Mouse (Mus musculus) left cerebral cortex, postnatal 36 days (tissue): Measurements from ENCODE around the gene Papss2. TPM values are rescaled to one million over a fixed set of nuclear protein-coding genes. Genes with fewer than 3 reads are reported as not detected.

Experiments
- DNase-seq, 2 experiments: peaks; one replicate each; pipeline ENCODE4 v3.0.0; 2021 to 2022; ENCODE audit warnings: low spot score in 2 of 2, mixed read lengths in 1 of 2
- intact Hi-C: fragments of 180-260 bp; cut with DNase I; formaldehyde crosslinking; loops from one replicate; pipeline ENCODE4 v1.15.1; 2025
- total RNA-seq, 2 experiments: library from RNA; stranded (reverse); gene quantifications; 2 replicates each; pipeline ENCODE4 v1.2.3; 2021

Papss2 gene
- total RNA-seq, 2 experiments from 2014 or later = 7.7 to 8.0 TPM

GRCm38 (mm10) chr19:32595131-32595505 is 472 bp upstream of the Papss2 start:
- intact Hi-C loops = no loop called here
- DNase-seq = no peak

- intact Hi-C loops = no loop called here
- no peak for DNase-seq
These were observed 3.4 kb downstream of the Papss2 start for GRCm38 (mm10) chr19:32599006-32599405.

GRCm38 (mm10) chr19:32599436-32599835 is 3.8 kb downstream of the Papss2 start:
- DNase-seq = no peak
- intact Hi-C loops = no loop called here

- no peak for DNase-seq
- intact Hi-C loops = no loop called here
These were observed 5.6 kb downstream of the Papss2 start for GRCm38 (mm10) chr19:32601033-32601770.

- intact Hi-C loops = no loop called here
- DNase-seq = no peak
These were observed 7.9 kb downstream of the Papss2 start for GRCm38 (mm10) chr19:32603466-32603865.

GRCm38 (mm10) chr19:32604127-32604526 is 8.5 kb downstream of the Papss2 start:
- DNase-seq = no peak
- intact Hi-C loops = no loop called here

GRCm38 (mm10) chr19:32604563-32605252 is 9.1 kb downstream of the Papss2 start:
- DNase-seq = no peak
- intact Hi-C loops = no loop called here

GRCm38 (mm10) chr19:32606227-32606827 is 10.7 kb downstream of the Papss2 start:
- no peak for DNase-seq
- intact Hi-C loops = no loop called here

- intact Hi-C loops = no loop called here
These were observed 11.4 kb downstream of the Papss2 start for GRCm38 (mm10) chr19:32607036-32607435.

GRCm38 (mm10) chr19:32611386-32612092 is 15.9 kb downstream of the Papss2 start:
- no peak for DNase-seq
- intact Hi-C loops = no loop called here

More at GRCm38 (mm10) chr19:32607036-32607435, 11.4 kb downstream of the Papss2 start:
- DNase-seq = no peak

GRCm38 (mm10) chr19:32614046-32614771 is 18.6 kb downstream of the Papss2 start:
- intact Hi-C loops = no loop called here
- no peak for DNase-seq

GRCm38 (mm10) chr19:32614772-32615099 is 19.1 kb downstream of the Papss2 start:
- intact Hi-C loops = no loop called here

GRCm38 (mm10) chr19:32616646-32617045 is 21.1 kb downstream of the Papss2 start:
- no peak for DNase-seq

More at GRCm38 (mm10) chr19:32614772-32615099, 19.1 kb downstream of the Papss2 start:
- DNase-seq = no peak

GRCm38 (mm10) chr19:32619739-32620138 is 24.1 kb downstream of the Papss2 start:
- intact Hi-C loops = no loop called here
- no peak for DNase-seq

More at GRCm38 (mm10) chr19:32616646-32617045, 21.1 kb downstream of the Papss2 start:
- intact Hi-C loops = no loop called here

GRCm38 (mm10) chr19:32620859-32621445 is 25.4 kb downstream of the Papss2 start:
- intact Hi-C loops = no loop called here
- DNase-seq = no peak

GRCm38 (mm10) chr19:32622142-32622541 is 26.6 kb downstream of the Papss2 start:
- intact Hi-C loops = no loop called here
- DNase-seq = no peak

- DNase-seq = no peak
- intact Hi-C loops = no loop called here
These were observed 31.3 kb downstream of the Papss2 start for GRCm38 (mm10) chr19:32626768-32627331.

GRCm38 (mm10) chr19:32627631-32628030 is 32.0 kb downstream of the Papss2 start:
- no peak for DNase-seq
- intact Hi-C loops = no loop called here

GRCm38 (mm10) chr19:32628572-32629132 is 33.1 kb downstream of the Papss2 start:
- no peak for DNase-seq
- intact Hi-C loops = no loop called here
